Mouse (Mus musculus): Measurements from ENCODE around the gene Poln.

The Poln gene

DNA sequence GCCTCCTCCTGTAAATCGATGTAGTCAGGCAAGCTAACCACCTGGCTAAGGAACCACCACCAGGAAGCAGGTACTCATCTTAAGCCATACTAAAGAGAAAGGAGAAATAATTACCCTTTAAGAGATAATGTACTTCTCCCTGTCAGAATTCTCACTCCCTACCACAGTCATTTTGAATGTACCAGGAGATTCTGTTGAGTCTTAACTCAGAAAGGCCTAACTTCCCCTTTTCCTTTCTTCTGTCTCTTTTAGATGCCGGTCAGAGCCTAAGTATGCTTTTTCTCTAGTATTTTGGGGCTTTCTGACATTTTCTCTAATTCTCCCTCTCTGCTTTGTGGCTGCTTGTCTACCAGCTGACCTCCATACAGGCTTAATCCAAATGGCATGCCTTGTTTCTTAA is 76.2 kb downstream of the Poln start:
- no peak for DNase-seq

DNA sequence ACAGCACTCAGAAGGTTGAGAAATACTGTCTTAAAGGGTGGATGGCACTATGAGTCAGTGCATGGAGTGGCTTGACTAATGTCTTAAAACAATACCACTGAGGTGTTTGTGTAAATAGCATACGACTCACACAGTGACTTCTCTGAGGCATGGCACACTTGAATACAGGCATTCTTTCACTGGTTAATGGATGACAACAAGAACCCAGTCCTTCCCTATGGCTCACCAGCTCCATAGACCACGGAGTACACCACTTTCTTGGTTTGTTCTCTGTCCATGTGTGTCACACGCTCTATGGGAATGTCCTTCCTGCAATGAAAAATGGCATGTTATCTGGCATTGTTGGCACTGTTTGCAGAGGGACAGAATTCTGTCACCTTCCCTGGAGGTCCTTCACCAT is 136.7 kb downstream of the Poln start:
- no peak for DNase-seq

DNA sequence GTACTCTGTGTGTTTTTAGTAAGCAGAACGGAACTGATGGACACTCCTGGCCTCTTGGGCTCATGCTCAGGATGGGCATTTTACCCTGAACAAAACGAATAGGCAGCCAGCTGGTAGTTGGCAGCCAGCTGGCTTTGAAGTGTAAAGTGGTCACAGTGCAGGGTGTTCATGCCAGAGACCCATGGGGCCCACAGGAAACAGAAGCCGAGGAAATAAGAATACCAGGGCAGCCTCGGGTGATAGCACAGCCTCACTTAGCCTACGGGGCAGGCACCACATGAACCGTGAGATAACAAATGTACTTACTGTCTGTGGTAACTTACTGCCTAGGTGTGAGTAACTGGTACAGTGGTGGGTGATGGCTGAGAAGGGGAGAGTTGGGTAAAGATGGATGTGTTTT is 138.2 kb downstream of the Poln start:
- DNase-seq = no peak

DNA sequence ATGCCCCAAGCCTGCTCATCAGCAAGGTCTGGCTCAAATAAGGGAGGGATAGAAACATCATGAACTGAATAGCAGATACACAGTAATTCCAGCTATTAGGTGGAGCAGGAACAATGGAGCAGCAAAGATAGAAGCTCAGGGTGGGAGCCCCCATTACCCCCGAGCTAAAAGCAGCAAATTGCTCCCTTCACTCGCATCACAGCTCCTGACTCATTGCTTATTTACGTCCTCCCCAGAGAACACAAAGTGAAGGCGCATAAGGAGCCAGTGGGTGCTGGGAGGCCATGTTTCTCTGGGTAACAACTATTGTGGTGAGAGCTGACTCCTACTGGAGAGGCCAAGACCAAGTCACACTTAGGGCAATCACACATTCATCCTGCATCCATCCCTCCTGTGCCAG is 139.1 kb downstream of the Poln start:
- no peak for DNase-seq

DNA sequence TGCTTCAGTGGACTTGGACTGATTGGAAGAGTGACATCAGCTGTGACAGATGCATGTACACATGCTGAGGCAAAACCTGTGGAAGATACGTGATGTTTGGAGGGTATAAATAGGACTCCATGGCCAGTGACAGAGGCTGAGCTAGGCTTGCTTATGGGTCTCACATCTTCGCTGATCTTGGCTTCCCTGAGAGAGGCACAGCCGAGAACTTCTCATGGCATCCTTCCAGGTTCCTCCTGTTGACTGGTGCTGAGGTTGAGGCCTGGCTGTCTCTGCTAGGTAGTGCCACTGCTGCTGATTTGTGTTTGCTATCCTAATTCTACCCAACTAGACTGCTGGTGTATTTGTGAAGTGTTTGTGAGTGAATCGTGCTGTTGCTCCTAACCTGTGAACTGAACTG is 150.3 kb downstream of the Poln start:
- no peak for DNase-seq

- DNase-seq = peak; percentile 69 to 72
Measured at GRCm38 (mm10) chr5:34014652-34015051, 154.6 kb downstream of the Poln start.

- DNase-seq = no peak
Measured at GRCm38 (mm10) chr5:34007392-34007941, 161.8 kb downstream of the Poln start.

DNA sequence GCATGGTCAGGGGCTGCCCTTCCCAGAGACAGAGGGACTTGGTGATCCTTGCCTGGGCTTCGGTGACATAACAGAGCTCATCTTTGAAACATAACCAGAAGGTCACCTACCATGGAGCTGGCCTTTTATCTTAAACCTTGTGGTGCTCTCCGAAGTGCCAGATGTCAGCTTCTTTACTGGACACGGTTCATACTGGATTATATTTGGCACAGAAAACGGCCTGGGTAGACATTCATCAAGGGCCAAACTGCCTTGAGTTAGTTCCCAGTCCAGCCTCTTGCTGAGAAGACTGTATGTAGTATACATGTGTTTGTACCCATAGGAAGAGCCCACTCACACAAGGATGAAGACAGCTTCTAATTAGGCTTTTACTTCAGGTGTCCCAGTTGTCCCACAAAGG is 162.4 kb downstream of the Poln start:
- DNase-seq = no peak

DNA sequence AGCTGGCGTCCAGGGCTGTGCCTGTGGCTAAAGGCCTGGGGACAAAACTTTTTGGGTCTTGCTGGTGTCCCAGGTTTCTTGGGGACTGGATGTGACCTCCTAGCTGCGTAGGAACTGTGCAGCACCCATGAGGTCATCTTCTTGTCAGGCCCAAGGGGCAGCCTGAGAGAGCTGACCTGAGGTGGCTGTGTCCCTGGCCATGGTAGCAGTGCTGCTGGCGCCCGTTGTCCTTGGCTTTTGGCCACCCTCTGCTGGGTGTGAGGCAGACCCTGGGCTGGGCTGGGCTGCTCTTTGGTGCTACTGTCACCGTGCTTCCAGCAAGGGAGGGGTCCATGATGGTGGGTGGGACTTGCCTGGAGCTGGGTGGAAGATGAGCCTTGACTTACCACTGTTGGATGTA is 164.6 kb downstream of the Poln start:
- no peak for DNase-seq

GRCm38 (mm10) chr5:34002636-34003035 is 166.6 kb downstream of the Poln start:
- no peak for DNase-seq

DNA sequence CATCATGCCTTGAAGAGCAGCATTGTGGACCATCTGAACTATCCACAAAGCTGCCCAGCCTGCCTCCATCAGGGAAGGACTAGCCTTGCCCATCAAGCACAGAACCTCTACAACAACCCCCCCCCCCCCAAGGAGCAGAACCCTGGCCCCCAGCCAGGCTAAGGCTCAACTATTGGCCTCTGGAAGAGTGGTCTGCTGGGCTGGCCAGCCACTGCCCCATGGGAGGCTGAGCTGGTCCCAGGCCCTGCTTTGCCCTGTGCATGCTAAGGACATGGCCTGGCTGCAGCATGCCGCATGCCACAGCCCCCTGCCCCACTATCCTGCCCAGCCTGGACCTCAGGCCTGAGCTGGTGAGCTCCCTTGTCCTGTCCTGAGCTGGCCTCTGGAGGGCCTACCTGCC is 167.8 kb downstream of the Poln start:
- no peak for DNase-seq

- DNase-seq = no peak
Measured at GRCm38 (mm10) chr5:34000809-34001208, 168.4 kb downstream of the Poln start.

DNA sequence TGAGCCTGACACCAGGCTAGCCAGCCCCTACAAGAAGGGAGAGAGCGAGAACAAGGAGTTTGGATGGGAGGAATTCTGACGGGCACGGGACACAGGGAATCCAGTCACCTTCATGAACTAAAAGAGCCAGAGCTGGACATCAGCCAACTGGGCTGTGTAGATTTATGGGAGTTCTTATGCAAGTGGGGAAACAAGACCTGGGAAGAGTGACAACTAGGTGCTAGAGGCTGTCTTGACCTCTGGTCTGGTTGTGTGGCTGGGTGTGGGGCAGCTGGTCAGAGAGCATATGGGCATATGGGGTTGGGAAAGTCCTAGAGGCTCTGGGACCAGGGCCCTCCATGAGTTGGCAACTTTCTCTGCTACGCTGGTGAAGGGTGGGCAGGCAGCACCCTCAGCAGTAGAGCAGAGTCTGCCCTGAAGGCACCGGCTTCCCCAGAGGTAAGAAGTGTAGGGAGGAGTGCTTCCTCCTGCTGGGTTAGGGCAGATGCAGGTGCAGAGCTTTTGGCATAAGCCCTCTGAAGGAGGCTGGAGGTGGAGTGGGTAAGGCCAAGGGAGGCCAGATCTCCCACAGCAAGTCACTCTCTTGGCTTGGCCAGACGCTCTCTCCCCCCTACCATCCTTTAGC is 169.7 kb downstream of the Poln start:
- DNase-seq = no peak

DNA sequence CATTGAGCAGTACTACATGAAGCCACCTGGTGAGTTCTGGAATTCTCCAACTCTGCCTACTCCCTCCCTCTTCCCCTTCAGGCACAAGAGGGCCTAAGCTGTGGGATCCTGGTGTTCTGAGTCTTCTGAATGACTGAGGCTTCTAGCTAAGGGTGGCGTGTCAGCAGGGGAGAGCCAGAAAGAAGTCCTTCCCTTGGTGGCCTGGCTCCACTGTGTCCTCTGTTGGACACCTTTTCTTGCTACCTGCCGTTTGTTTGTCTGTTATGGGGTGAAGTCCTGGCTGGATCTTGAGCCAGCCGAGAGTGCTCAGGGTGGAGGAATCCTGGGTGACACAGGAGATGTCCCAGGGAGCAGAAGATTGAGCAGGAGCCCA is 170.8 kb downstream of the Poln start:
- DNase-seq = no peak

- no peak for DNase-seq
Measured at GRCm38 (mm10) chr5:33997829-33998504, 171.3 kb downstream of the Poln start.

DNA sequence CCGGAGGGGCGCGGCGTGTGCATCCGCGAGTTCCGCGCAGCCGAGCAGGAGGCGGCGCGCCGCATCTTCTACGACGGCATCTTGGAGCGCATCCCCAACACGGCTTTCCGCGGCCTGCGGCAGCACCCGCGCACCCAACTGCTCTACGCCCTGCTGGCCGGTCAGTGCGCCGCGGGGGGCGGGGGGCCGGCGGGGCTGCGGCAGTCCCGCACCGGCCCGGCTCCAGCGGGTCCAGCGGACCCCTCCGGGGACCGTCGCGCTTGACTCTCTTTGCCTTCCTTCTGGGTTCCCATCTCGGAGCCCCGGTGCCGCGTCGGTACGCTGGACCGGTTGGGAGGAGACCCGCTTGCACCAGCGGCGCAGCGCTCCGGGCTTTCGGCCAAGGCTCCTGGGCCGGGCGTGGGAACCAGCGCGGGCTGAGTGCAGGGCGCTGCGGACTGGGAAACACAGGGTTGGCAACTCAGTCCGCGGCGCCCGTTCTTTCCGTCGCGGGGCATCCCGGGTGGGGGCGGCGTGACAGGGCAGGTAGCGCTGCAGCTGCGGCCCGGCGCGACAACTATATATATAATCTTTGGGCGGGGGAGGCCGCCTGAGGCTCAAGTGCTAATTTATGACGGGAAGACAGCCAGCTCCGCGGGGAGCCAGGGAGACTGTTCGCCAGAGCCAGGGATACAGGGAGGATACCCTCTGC is 172.1 kb downstream of the Poln start:
- peak; percentile 9 to 22 for DNase-seq

DNA sequence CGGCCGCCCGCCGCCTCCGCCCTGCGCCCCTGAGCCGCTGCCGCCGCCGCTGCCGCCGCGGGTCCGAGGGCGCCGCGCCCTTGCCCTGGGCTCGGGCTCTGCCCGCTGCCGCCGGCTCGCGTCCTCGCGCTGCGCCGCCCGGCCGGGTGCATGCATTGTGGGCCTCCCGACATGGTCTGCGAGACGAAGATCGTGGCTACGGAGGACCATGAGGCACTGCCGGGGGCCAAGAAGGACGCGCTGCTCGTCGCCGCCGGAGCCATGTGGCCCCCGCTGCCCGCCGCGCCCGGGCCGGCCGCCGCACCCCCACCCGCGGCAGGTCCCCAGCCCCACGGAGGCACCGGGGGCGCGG is 172.6 kb downstream of the Poln start:
- DNase-seq = no peak

DNA sequence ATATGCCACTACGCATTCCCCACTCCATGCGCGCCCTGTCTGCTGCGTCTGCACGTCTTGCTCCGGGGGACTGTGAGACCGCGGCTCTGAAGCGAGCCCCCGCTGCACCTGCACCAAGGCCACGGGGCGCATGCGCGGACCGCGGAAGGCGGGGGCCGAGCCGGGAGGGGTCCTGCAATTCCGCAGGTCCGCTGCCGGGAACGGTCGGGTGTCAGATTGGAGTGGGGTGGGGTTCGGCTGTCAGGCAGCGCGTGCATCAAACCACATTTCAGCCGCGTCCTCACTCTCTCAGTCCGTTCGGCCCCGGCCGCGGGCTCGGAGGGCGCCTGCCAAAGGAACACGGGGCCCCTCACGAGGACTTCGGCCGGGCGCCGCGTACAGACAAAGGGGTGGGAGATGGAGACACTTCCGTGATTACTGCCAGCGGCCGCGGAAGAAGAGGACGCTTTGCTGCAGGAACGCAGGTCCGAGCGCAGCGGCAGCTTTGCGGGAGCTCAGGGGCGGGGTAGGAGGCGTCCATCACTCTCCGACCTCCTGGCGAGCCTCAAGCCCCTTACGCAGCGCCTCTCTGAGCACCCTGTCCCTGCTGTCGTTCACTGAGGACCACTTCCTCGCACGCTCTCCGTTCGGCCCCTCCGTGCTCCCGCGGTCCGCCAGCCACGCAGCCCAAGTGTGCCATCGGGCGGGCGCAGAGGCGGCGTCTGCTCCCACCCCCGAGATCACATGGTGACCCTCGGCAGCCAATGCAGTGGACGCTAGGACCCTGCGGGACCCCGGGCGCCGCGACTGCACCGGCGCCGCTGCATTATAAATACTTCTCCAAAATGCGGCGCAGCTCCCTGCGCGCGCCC is 173.2 kb downstream of the Poln start, which contains the start of gene Nat8l:
Nat8l (plus strand) TSS at position 142 of the 851 bp plus-strand sequence.
- peak; percentile 56 to 59 for DNase-seq

- peak in 1 of 2 experiments; percentile 21 for DNase-seq
Measured at GRCm38 (mm10) chr5:33994671-33995625, 174.3 kb downstream of the Poln start.

- DNase-seq = peak; percentile 59 to 62
Measured at GRCm38 (mm10) chr5:33983309-33984121, 185.7 kb downstream of the Poln start, which contains the start of gene Gm1673. Gene Gm1673, plus strand, starts transcription at chr5:33983433.

- no peak for DNase-seq
Measured at GRCm38 (mm10) chr5:33982731-33983259, 186.5 kb downstream of the Poln start.

All from B cell, adult 2 months (primary cell).